Mouse (Mus musculus): Measurements from ENCODE around the gene Kdelr3. TPM values are rescaled to one million over a fixed set of nuclear protein-coding genes. Genes with fewer than 3 reads are reported as not detected.

The Kdelr3 gene
- total and polyA plus RNA-seq, 2 experiments from 2014 or later, result 9.5 to 9.6 TPM

DNA sequence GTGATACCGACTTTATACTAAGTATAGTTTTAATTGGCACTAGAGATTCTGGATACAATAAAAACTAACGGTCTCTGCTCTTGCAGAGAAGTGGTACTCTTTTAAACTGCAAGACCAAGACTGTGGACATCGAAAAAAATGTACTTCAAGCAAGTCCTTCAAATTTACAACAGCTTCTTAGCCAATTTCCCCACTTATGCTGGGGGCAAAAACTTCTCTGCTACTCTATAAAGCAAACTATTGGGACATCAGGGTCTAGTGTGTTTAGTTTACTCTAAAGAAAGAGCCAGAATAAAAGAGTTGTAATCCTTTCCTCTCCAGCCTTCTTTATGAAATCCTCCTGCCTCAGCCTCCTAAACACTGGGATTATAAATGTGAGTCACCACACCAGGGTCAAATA lies 27.8 kb downstream of the Kdelr3 start:
- Histone ChIP-seq H3K4me1 (ENCODE audit: insufficient read depth, low read length) (peaks cover 21% of the 10 kb centered on the region), H3K36me3 (ENCODE audit: insufficient read depth, low read length) (peaks cover 30% of the 10 kb centered on the region; the same call in 1 of the 2 replicates), H3K4me2 (ENCODE audit: low read depth, low read length) (peak overlapping the region; percentile 73), H3K27ac (no peak overlapping the region), H3K4me3 (ENCODE audit: low read length) (peak overlapping the region; percentile 92), H3K9me3 (ENCODE audit: low read length) (no peaks in the 10 kb centered on the region), H3K9ac (replicated peaks; ENCODE audit: low read length) (no peak overlapping the region), H3K27me3 (ENCODE audit: insufficient read depth, low read length) (no peaks in the 10 kb centered on the region)
- DNase-seq (ENCODE audit: low spot score) (no peak), ATAC-seq (no peak)
- 89% methylated on average over 3 of the region's 3 CpGs for WGBS
- no peak for TF ChIP-seq CTCF (IDR thresholded peaks at IDR 0.05; ENCODE audit: low read depth)

- TF ChIP-seq CTCF (IDR thresholded peaks at IDR 0.05; ENCODE audit: low read depth), result no peak
- peak overlapping the region; percentile 73 for H3K4me2 ChIP-seq (ENCODE audit: low read depth, low read length)
- H3K4me1 ChIP-seq (ENCODE audit: insufficient read depth, low read length), result peaks cover 21% of the 10 kb centered on the region
- DNase-seq (ENCODE audit: low spot score), result no peak
- no peaks in the 10 kb centered on the region for H3K27me3 ChIP-seq (ENCODE audit: insufficient read depth, low read length)
- 3% methylated on average over 3 of the region's 3 CpGs for WGBS
- H3K4me3 ChIP-seq (ENCODE audit: low read length), result peak overlapping the region; percentile 92
- peak overlapping the region; percentile 100 for H3K27ac ChIP-seq
- ATAC-seq, result no peak
- H3K9me3 ChIP-seq (ENCODE audit: low read length), result no peaks in the 10 kb centered on the region
- H3K36me3 ChIP-seq (ENCODE audit: insufficient read depth, low read length), result peaks cover 16% of the 10 kb centered on the region; the same call in 1 of the 2 replicates
- peak overlapping the region; percentile 99 for H3K9ac ChIP-seq (replicated peaks; ENCODE audit: low read length)
These were observed 29.3 kb downstream of the Kdelr3 start for GRCm38 (mm10) chr15:79545496-79545895.

- Histone ChIP-seq H3K9me3 (ENCODE audit: low read length) (no peaks in the 10 kb centered on the region), H3K36me3 (ENCODE audit: insufficient read depth, low read length) (peaks cover 12% of the 10 kb centered on the region; the same call in 1 of the 2 replicates), H3K4me1 (ENCODE audit: insufficient read depth, low read length) (peaks cover 21% of the 10 kb centered on the region), H3K27me3 (ENCODE audit: insufficient read depth, low read length) (no peaks in the 10 kb centered on the region), H3K4me2 (ENCODE audit: low read depth, low read length) (peak overlapping the region; percentile 73), H3K27ac (peak overlapping the region; percentile 100), H3K9ac (replicated peaks; ENCODE audit: low read length) (peak overlapping the region; percentile 99), H3K4me3 (ENCODE audit: low read length) (peak overlapping the region; percentile 92)
- DNase-seq (ENCODE audit: low spot score) (peak; percentile 79), ATAC-seq (peak; percentile 70)
- under 1% methylated on average over 49 of the region's 52 CpGs for WGBS
- TF ChIP-seq CTCF (IDR thresholded peaks at IDR 0.05; ENCODE audit: low read depth), result no peak
These were observed 29.7 kb downstream of the Kdelr3 start for GRCm38 (mm10) chr15:79545921-79546399.

GRCm38 (mm10) chr15:79546410-79547288 lies 30.4 kb downstream of the Kdelr3 start, which contains the start of gene Ddx17:
Gene Ddx17 (minus strand): TSS chr15:79546741.
- H3K27ac ChIP-seq, result peak within 1 kb of the TSS; percentile 100
- H3K27me3 ChIP-seq (ENCODE audit: insufficient read depth, low read length), result no peaks in the 10 kb centered on the region
- H3K36me3 ChIP-seq (ENCODE audit: insufficient read depth, low read length), result peaks cover 9% of the 10 kb centered on the region; the same call in 1 of the 2 replicates
- H3K4me1 ChIP-seq (ENCODE audit: insufficient read depth, low read length), result peaks cover 21% of the 10 kb centered on the region
- DNase-seq (ENCODE audit: low spot score), result peak; percentile 99
- no peaks in the 10 kb centered on the region for H3K9me3 ChIP-seq (ENCODE audit: low read length)
- peak; percentile 99 for ATAC-seq
- H3K4me2 ChIP-seq (ENCODE audit: low read depth, low read length), result peak within 1 kb of the TSS; percentile 73
- peak within 1 kb of the TSS; percentile 99 for H3K9ac ChIP-seq (replicated peaks; ENCODE audit: low read length)
- 1% methylated on average over 84 of the region's 84 CpGs for WGBS
- H3K4me3 ChIP-seq (ENCODE audit: low read length), result peak within 1 kb of the TSS; percentile 92
- no peak for TF ChIP-seq CTCF (IDR thresholded peaks at IDR 0.05; ENCODE audit: low read depth)

- no peak for TF ChIP-seq CTCF (IDR thresholded peaks at IDR 0.05; ENCODE audit: low read depth)
- 73% methylated on average over 17 of the region's 17 CpGs for WGBS
- peak overlapping the region; percentile 51 for H3K4me2 ChIP-seq (ENCODE audit: low read depth, low read length)
These were observed 31.1 kb downstream of the Kdelr3 start for GRCm38 (mm10) chr15:79547289-79547820.

DNA sequence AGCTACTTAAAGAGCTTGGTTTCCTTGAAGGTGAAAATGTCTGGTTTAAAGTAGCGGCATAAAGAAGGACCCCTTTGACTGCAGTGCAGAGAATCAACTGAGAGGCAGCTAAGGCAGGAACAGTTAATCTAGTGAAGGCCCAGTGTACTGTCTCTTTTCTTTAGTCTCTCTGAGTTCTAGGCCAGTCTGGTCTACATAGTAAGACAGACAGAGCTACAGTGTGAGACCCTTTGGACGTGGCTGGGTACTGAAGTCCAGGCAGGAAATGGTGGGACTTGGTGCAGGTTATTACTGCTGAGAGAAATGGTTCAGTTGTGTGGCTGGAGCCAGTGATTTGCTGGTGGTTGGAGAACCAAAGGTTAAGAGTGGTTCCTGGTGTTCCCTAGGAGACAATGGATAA lies 32.0 kb downstream of the Kdelr3 start:
- ATAC-seq (no peak), DNase-seq (ENCODE audit: low spot score) (no peak)
- H3K4me1 ChIP-seq (ENCODE audit: insufficient read depth, low read length), result peaks cover 21% of the 10 kb centered on the region
- TF ChIP-seq CTCF (IDR thresholded peaks at IDR 0.05; ENCODE audit: low read depth), result no peak
- no peak overlapping the region for H3K4me2 ChIP-seq (ENCODE audit: low read depth, low read length)
- WGBS, result 96% methylated on average over 2 of the region's 2 CpGs
- H3K4me3 ChIP-seq (ENCODE audit: low read length), result no peak overlapping the region
- no peak overlapping the region for H3K27ac ChIP-seq
- no peaks in the 10 kb centered on the region for H3K9me3 ChIP-seq (ENCODE audit: low read length)
- H3K36me3 ChIP-seq (ENCODE audit: insufficient read depth, low read length), result peaks cover 2% of the 10 kb centered on the region; the same call in 1 of the 2 replicates
- no peaks in the 10 kb centered on the region for H3K27me3 ChIP-seq (ENCODE audit: insufficient read depth, low read length)
- H3K9ac ChIP-seq (replicated peaks; ENCODE audit: low read length), result no peak overlapping the region

More at GRCm38 (mm10) chr15:79547289-79547820, 31.1 kb downstream of the Kdelr3 start:
- H3K36me3 ChIP-seq (ENCODE audit: insufficient read depth, low read length), result peaks cover 6% of the 10 kb centered on the region; the same call in 1 of the 2 replicates
- H3K27me3 ChIP-seq (ENCODE audit: insufficient read depth, low read length), result no peaks in the 10 kb centered on the region
- no peak for DNase-seq (ENCODE audit: low spot score)
- H3K9ac ChIP-seq (replicated peaks; ENCODE audit: low read length), result peak overlapping the region; percentile 43
- peak; percentile 1; the same call in 1 of the 2 replicates for ATAC-seq
- peaks cover 21% of the 10 kb centered on the region for H3K4me1 ChIP-seq (ENCODE audit: insufficient read depth, low read length)
- peak overlapping the region; percentile 92 for H3K4me3 ChIP-seq (ENCODE audit: low read length)
- H3K27ac ChIP-seq, result peak overlapping the region; percentile 99
- no peaks in the 10 kb centered on the region for H3K9me3 ChIP-seq (ENCODE audit: low read length)

Measured in hindbrain, postnatal 0 days (tissue).